Mouse (Mus musculus) Patski (cell line): ENCODE results near the gene Cfb. TPM values are rescaled to one million over a fixed set of nuclear protein-coding genes. Genes with fewer than 3 reads are reported as not detected.

Experiments used
- ATAC-seq: fragments of 100-300 bp; one replicate; pipeline ENCODE4 v1.8.0; 2021
- CTCF ChIA-PET: fragments of 350-600 bp; sonication (Branson Sonifier 250); formaldehyde crosslinking; loops from one replicate; lab custom pipeline; 2022; ENCODE audit warnings: inconsistent platforms; lab: Charles Lee
- POLR2A ChIA-PET: fragments of 350-600 bp; sonication (Branson Sonifier 250); formaldehyde crosslinking; loops from one replicate; lab custom pipeline; 2022; ENCODE audit warnings: antibody characterized with exemption, inconsistent platforms; lab: Charles Lee
- DNase-seq: peaks from one replicate; pipeline ENCODE4 v3.0.0-alpha.2; 2011; ENCODE audit warnings: low read depth, low spot score
- H3K27me3 ChIP-seq: fragments of 371-371 bp; one replicate; pipeline ENCODE4 v1.5.1; 2021
- CTCF ChIP-seq: fragments of 100-300 bp; IDR thresholded peaks from one replicate; pipeline ENCODE4 v1.5.1; 2021
- in situ Hi-C: fragments of 300-500 bp; cut with MboI; formaldehyde crosslinking; loops from 3 replicates; pipeline ENCODE4 v1.11.1; 2018; ENCODE audit warnings: low pct_unique_long_range_greater_than_20kb, mixed read lengths
- polyA plus RNA-seq: library from polyadenylated mRNA; unstranded; gene quantifications from one replicate; pipeline ENCODE4 v1.2.3, GENCODE M21; 2021

The Cfb gene
- polyA plus RNA-seq, 1 experiment from 2014 or later, result 3.1 TPM

DNA sequence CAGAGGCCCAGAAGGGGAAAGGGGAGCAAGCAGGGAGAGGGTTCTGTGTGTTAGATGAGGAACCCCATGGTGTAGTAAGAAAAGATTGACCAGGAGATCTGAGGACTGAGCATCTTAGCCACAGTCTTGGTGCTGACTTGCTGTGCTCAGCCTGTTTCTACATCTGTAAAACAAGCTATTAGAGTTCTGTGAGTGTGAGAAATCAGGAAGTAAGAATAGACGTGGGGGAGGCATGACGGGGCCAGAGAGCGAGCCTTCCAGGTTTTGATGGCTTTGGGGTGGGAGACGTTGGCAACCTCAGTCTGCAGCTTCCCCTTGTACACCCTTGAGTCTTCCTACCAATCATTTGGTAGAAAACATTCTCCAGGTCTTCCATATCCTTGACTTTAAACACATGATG, 3.6 kb downstream of the Cfb start:
- ChIA-PET POLR2A (no interaction called here), CTCF (no interaction called here)
- in situ Hi-C loops, result loop anchor here (5.0 kb wide), 1 partner anchor 34 kb away; no protein-coding TSS in a partner anchor
- DNase-seq, result no peak
- TF ChIP-seq CTCF, result no peak
- ATAC-seq, result no peak
- H3K27me3 ChIP-seq, result no peaks in the 10 kb centered on the region

DNA sequence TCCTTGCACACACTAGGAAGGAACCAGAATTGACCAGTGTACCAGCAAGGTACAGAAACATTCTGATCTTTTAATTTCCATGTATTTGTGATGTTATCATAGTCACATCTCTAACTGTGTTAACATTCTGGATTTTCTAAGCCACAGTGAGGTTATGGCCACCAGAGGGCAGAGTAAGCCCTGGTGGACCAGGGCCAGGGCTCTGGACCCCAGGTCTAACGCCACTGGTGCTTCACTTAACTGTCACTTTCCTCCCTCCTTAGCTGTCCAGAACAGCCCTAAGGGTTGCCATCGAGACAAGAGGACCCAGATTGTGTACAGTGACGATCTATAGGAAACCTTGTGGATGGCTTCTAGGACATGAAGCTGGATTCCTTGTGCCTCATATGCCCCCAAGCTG, 6.5 kb downstream of the Cfb start:
- H3K27me3 ChIP-seq, result no peaks in the 10 kb centered on the region
- ATAC-seq (no peak), DNase-seq (no peak)
- POLR2A ChIA-PET, result interaction anchor here (0.6 to 0.8 kb wide), 3 partner anchors 43 to 821 kb away, joined by 3 to 4 read pairs (median 3); no protein-coding TSS in a partner anchor
- no peak for TF ChIP-seq CTCF
- in situ Hi-C loops, result loop anchor here (5.0 kb wide), 1 partner anchor 36 kb away; no protein-coding TSS in a partner anchor
- CTCF ChIA-PET, result interaction anchor here (0.8 to 2.9 kb wide), 15 partner anchors 8 to 95 kb away, joined by 3 to 15 read pairs (median 5); partner anchors contain the start of gene Zbtb12

DNA sequence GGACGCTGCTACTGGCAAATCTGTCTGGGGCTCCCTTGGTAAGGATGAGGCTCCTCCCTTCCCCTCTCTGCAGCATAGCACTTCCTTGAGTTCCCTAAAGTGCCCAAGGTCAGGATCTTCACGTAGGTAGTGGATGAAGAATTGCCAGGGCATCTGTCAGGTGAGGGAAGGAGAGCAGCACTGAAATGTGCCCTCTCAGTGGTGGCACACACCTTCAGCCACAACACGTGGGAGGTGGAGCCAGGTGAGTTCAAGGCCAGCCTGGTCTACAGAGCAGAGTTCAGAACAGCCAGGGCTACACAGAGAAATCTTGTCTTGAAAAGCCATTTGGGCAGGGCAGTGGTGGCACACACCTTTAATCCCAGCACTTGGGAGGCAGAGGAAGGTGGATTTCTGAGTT, 7.6 kb downstream of the Cfb start:
- in situ Hi-C loops, result loop anchor here (5.0 kb wide), 1 partner anchor 38 kb away; no protein-coding TSS in a partner anchor
- no peaks in the 10 kb centered on the region for H3K27me3 ChIP-seq
- ChIA-PET CTCF (interaction anchor here (0.9 to 2.9 kb wide), 4 partner anchors 9 to 126 kb away, joined by 3 to 15 read pairs (median 5); partner anchors contain the start of gene Zbtb12), POLR2A (no interaction called here)
- TF ChIP-seq CTCF, result no peak
- ATAC-seq (no peak), DNase-seq (no peak)

DNA sequence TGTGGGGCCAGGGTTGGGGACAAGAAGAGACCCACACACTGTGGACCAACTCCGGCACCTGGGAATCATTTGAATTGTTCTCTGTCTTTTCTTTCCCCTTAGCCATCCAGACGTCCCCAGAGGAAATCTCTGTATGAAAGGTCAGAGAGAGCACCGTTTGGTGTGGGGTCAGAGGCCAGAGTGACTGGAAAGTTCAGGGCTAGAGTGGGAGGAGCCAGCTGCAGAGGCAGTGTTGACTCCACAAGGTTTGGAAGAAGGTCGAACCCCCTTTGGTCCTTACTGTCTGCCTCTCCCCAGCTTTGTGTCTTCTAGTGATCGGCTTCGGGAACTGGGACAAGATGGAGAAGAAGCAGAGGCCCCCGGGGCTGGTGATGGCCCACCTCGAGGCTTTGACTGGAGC, 8.8 kb downstream of the Cfb start:
- CTCF ChIA-PET, result interaction anchor here (0.8 kb wide), 1 partner anchor 30 kb away, joined by 3 read pairs; no protein-coding TSS in a partner anchor
- POLR2A ChIA-PET, result no interaction called here
- no peak for DNase-seq
- H3K27me3 ChIP-seq, result no peaks in the 10 kb centered on the region
- no peak for ATAC-seq
- in situ Hi-C loops, result no loop called here
- TF ChIP-seq CTCF, result no peak

- in situ Hi-C loops, result no loop called here
- TF ChIP-seq CTCF, result no peak
- POLR2A ChIA-PET, result interaction anchor here (0.8 kb wide), 1 partner anchor 339 kb away, joined by 3 read pairs; no protein-coding TSS in a partner anchor
- no peaks in the 10 kb centered on the region for H3K27me3 ChIP-seq
- no peak for DNase-seq
- CTCF ChIA-PET, result no interaction called here
- ATAC-seq, result peak; percentile 25
Observed at GRCm38 (mm10) chr17:34850517-34851125, 11.7 kb downstream of the Cfb start.

- ATAC-seq, result peak; percentile 85
- CTCF ChIA-PET, result no interaction called here
Observed at GRCm38 (mm10) chr17:34849722-34850516, 12.4 kb downstream of the Cfb start, which contains the start of the genes Skiv2l and Nelfe. TSS of gene Skiv2l (minus strand) at chr17:34850210. TSS of gene Nelfe (plus strand) at chr17:34850391.

DNA sequence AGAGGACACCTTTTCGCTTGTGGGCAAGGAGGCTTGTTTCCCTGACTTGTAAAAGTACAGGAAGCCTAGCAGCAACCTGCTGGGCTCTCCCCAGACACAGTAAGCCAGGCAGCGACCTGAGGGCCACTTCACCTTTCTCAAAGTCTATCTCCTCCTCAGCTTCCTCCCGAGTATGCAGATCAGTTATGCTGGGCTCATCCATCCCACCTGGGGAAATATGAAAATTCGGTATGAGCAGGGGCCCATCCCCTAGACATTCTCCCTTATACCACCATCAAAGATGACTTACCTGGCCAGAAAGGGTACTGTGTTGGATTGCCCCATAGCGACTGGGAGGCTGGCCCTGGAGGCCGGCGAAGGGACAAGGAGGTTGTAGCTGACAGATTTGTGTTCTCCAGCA, 14.7 kb downstream of the Cfb start:
- H3K27me3 ChIP-seq, result no peaks in the 10 kb centered on the region
- ChIA-PET CTCF (no interaction called here), POLR2A (no interaction called here)
- no peak for DNase-seq
- no peak for ATAC-seq
- in situ Hi-C loops, result loop anchor here (10.0 kb wide), 1 partner anchor 397 kb away; the partner anchor contains the start of gene Ddx39b
- TF ChIP-seq CTCF, result no peak

More at GRCm38 (mm10) chr17:34849722-34850516, 12.4 kb downstream of the Cfb start, which contains the start of the genes Skiv2l and Nelfe:
- DNase-seq, result peak; percentile 71
- no peaks in the 10 kb centered on the region for H3K27me3 ChIP-seq
- TF ChIP-seq CTCF, result no peak
- POLR2A ChIA-PET, result interaction anchor here (1.1 kb wide), 1 partner anchor 50 kb away, joined by 3 read pairs; no protein-coding TSS in a partner anchor
- in situ Hi-C loops, result loop anchor here (10.0 kb wide), 1 partner anchor 395 kb away; the partner anchor contains the start of gene Ddx39b

- no peak for ATAC-seq
- no peaks in the 10 kb centered on the region for H3K27me3 ChIP-seq
- in situ Hi-C loops, result loop anchor here (10.0 kb wide), 1 partner anchor 398 kb away; the partner anchor contains the start of gene Ddx39b
- POLR2A ChIA-PET, result no interaction called here
- DNase-seq, result no peak
- CTCF ChIA-PET, result no interaction called here
- TF ChIP-seq CTCF, result no peak
Observed at GRCm38 (mm10) chr17:34847192-34847591, 15.1 kb downstream of the Cfb start.

DNA sequence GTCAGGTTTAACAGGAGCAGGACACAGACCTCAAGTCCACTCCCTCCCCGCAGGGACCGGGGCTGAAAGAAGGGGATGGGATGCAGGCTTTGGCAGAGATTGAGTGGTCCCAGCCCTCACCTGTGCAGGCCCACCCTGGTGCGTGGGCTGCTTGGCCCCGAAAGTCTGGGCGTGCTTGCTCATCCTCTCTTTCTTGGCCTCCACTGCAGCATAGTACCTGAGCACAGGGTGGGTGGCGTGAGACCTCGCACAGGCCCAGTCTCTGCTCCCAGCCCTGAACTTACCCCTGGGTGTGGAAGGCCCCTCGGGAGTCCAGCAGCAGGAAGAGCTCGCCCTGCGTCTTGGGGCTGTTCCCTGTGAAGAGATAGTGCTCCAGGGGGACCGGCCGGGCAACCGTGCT, 17.4 kb downstream of the Cfb start:
- DNase-seq (no peak), ATAC-seq (no peak)
- H3K27me3 ChIP-seq, result no peaks in the 10 kb centered on the region
- POLR2A ChIA-PET, result no interaction called here
- CTCF ChIA-PET, result no interaction called here
- in situ Hi-C loops, result loop anchor here (10.0 kb wide), 1 partner anchor 400 kb away; the partner anchor contains the start of gene Ddx39b
- no peak for TF ChIP-seq CTCF

DNA sequence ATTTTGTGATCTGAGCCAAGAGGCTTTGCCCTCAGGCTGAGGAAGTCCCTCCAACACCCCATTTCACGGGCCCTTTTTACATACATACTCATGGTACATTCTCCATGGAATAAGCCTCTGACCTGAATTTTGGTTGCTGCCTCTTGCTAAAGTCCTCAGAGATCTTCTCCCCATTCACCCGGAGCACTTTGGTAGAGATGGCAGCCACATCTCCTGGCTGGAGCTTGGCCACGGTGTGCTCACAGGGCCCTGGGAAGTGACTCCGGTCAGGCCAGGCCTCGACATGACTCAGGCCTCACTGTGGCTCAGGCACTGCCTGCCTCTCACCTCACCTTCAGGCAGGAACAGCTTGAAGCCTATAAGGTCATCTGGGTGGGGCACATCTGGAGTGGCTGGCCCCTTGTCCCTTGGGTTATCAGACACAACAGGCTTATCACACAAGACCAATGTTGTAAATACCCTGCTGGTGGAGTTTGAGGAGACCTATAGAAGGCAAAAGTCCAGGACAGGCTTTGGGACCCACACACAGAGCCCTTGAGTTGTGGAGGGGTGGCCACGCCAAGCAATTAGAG, 21.5 kb downstream of the Cfb start:
- ChIA-PET POLR2A (no interaction called here), CTCF (no interaction called here)
- in situ Hi-C loops, result loop anchor here (10.0 kb wide), 1 partner anchor 404 kb away; the partner anchor contains the start of gene Ddx39b
- DNase-seq (no peak), ATAC-seq (no peak)
- no peaks in the 10 kb centered on the region for H3K27me3 ChIP-seq
- TF ChIP-seq CTCF, result no peak
